Mouse (Mus musculus) forebrain, embryonic 16.5 days (tissue): ENCODE data around the gene Pkn2. TPM values are rescaled to one million over a fixed set of nuclear protein-coding genes. Genes with fewer than 3 reads are reported as not detected.

Experiments
- ATAC-seq: fragments of 200-750 bp; cut with Nextera tagmentation; 2 replicates; pipeline ENCODE4 v1.8.0; 2017; ENCODE audit warnings: mild to moderate bottlenecking, moderate library complexity
- H3K27ac ChIP-seq: fragments of 300-500 bp; sonication (generic); 2 replicates; pipeline ENCODE4 v1.5.1; 2014; ENCODE audit warnings: low read length, control low read depth
- H3K27me3 ChIP-seq: fragments of 300-500 bp; sonication (generic); replicated peaks from 2 replicates; pipeline ENCODE4 v1.6.1; 2014; ENCODE audit warnings: low read length; ENCODE audit not compliant: control insufficient read depth, insufficient read depth
- H3K36me3 ChIP-seq: fragments of 300-500 bp; sonication (generic); 2 replicates; pipeline ENCODE4 v1.6.1; 2014; ENCODE audit not compliant: control insufficient read depth, insufficient read depth
- H3K4me1 ChIP-seq: fragments of 300-500 bp; sonication (generic); replicated peaks from 2 replicates; pipeline ENCODE4 v1.6.1; 2014; ENCODE audit warnings: low read length; ENCODE audit not compliant: control insufficient read depth, insufficient read depth
- H3K4me2 ChIP-seq: fragments of 300-500 bp; sonication (generic); 2 replicates; pipeline ENCODE4 v1.6.1; 2014; ENCODE audit warnings: mild to moderate bottlenecking, low read length, control low read depth
- H3K4me3 ChIP-seq: fragments of 300-500 bp; sonication (generic); replicated peaks from 2 replicates; pipeline ENCODE4 v1.5.1; 2014; ENCODE audit warnings: mild to moderate bottlenecking, low read length, control low read depth
- H3K9ac ChIP-seq: fragments of 300-500 bp; sonication (generic); replicated peaks from 2 replicates; pipeline ENCODE4 v1.6.1; 2014; ENCODE audit warnings: low read depth, low read length, control low read depth
- H3K9me3 ChIP-seq: fragments of 300-500 bp; sonication (generic); 2 replicates; pipeline ENCODE4 v1.6.1; 2016; ENCODE audit warnings: low read length; ENCODE audit not compliant: control insufficient read depth
- WGBS: fragments of 180-500 bp; shearing (Covaris S2); extraction: QIAGEN DNeasy Blood & Tissue Kit; methylation state at CpG from one replicate; pipeline ENCODE4 v1.1.7; 2014; 5-methylcytosine and 5-hydroxymethylcytosine counted together
- polyA plus RNA-seq: library from polyadenylated mRNA; unstranded; fragments of >200 nt; fragmentation: Nextera tagmentation; extraction: Ambion mirVana; gene quantifications from 2 replicates; pipeline ENCODE4 v1.2.1, GENCODE M21; 2015

Gene Pkn2
- polyA plus RNA-seq, 1 experiment from 2014 or later: 25.0 TPM

DNA sequence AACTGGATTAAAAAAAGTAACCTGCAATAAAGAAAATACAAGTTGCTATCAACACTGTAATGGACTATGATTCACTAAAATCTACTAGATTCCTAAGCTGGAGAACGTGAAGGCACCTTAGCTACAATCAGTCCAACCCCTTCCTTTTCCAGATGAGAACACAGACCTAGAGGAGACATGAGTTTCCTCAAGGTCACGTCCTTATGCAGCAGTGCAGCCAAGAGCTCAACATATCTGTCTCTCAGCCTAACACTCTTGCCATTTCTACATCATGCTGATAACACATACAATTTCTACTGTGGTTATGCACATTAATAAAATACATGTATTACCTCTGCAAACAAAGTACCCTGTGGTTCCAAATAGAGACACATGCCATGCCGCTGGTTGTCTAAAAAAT is 70.2 kb downstream of the Pkn2 start:
- H3K4me1 ChIP-seq: no peaks in the 10 kb centered on the region; the same call in 1 of the 2 replicates
- H3K4me2 ChIP-seq: no peak overlapping the region
- 92% methylated on average over 3 of the region's 3 CpGs for WGBS
- peaks cover 15% of the 10 kb centered on the region for H3K36me3 ChIP-seq
- no peak overlapping the region for H3K4me3 ChIP-seq
- no peak for ATAC-seq
- no peak overlapping the region for H3K27ac ChIP-seq
- no peaks in the 10 kb centered on the region for H3K9me3 ChIP-seq
- H3K9ac ChIP-seq: no peak overlapping the region
- no peaks in the 10 kb centered on the region for H3K27me3 ChIP-seq

DNA sequence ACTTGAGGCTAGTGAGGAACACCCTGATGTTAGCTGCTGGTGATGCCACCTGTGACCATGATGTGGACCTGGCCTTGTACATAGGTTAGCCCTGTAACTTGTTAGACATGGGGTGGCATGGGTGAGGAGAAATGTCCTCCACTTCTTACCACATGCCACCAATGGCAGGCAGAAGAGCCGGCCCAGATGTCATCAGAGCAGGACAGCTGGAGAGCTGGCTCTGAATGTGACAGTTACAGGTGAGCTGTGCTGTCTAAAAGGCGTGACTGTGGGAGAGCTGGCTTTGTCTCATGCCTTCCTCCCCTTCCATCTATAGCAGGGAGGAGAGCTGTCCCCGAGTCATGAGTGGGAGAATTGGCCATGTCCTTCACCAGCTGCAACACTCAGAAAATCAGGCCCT is 86.2 kb downstream of the Pkn2 start:
- Histone ChIP-seq H3K9ac (no peak overlapping the region), H3K27ac (no peak overlapping the region), H3K4me1 (no peaks in the 10 kb centered on the region), H3K4me2 (no peak overlapping the region), H3K9me3 (no peaks in the 10 kb centered on the region), H3K27me3 (no peaks in the 10 kb centered on the region), H3K36me3 (peaks cover 30% of the 10 kb centered on the region), H3K4me3 (no peak overlapping the region)
- WGBS: 92% methylated on average over 3 of the region's 3 CpGs
- no peak for ATAC-seq

DNA sequence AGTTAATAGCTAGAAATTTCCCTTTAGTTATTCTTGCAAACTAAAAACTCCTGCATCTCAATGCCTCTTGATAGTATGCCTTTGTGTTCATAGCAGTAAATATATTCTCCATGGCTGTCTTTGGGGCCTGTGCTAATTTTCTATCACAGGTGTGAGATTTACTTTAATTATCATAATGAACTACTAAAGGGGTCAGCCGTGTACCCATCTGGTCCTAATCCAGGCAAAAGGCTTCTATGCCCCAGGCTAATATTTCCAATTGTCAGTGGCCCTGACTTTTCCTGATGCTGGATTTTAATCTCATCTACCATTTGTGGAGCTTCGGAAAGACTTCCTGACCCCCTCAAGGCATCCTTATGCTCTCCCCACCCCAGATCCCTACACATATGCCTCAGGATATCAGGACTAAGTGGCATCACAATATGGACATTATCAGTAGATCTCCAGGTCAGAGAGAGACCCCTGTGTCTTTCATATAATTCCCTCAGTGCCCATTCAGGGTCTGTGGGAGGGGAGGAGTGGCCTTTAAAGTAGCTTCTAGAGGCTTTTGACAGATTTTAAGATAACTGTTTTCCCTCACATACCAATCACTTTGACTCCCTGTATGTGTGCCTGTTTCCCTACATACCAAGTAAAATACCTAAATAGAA is 95.3 kb downstream of the Pkn2 start:
- Histone ChIP-seq H3K9me3 (no peaks in the 10 kb centered on the region), H3K4me3 (no peak overlapping the region), H3K9ac (no peak overlapping the region), H3K4me2 (no peak overlapping the region), H3K27ac (no peak overlapping the region), H3K36me3 (peaks cover 16% of the 10 kb centered on the region), H3K27me3 (no peaks in the 10 kb centered on the region), H3K4me1 (no peaks in the 10 kb centered on the region)
- 69% methylated on average over 2 of the region's 2 CpGs for whole genome bisulfite sequencing
- no peak for ATAC-seq

DNA sequence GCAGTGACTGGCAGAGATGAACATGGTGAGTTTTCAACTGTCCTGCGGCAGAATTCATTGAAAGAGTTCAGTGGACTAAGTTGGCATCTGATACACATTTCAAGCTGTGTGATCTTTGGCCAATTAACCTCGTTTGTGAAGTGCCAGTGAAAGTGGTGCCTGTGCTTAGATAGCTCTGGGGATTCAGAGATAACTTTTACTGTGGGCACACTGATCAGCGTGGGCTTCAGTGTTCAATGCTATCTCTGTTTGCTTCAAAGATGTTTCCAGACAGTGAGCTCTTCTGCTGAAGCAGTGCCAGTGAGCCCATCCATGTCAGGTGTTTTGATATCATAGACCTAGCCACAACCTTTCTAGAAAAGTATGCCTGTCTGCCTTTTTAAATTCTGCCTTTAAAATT is 104.6 kb downstream of the Pkn2 start:
- Histone ChIP-seq H3K9me3 (no peaks in the 10 kb centered on the region), H3K27me3 (no peaks in the 10 kb centered on the region), H3K4me3 (no peak overlapping the region), H3K36me3 (peaks cover 15% of the 10 kb centered on the region; the same call in 1 of the 2 replicates), H3K4me2 (no peak overlapping the region), H3K27ac (no peak overlapping the region), H3K4me1 (no peaks in the 10 kb centered on the region), H3K9ac (no peak overlapping the region)
- no peak for ATAC-seq
- WGBS: 72% methylated on average over 3 of the region's 3 CpGs

DNA sequence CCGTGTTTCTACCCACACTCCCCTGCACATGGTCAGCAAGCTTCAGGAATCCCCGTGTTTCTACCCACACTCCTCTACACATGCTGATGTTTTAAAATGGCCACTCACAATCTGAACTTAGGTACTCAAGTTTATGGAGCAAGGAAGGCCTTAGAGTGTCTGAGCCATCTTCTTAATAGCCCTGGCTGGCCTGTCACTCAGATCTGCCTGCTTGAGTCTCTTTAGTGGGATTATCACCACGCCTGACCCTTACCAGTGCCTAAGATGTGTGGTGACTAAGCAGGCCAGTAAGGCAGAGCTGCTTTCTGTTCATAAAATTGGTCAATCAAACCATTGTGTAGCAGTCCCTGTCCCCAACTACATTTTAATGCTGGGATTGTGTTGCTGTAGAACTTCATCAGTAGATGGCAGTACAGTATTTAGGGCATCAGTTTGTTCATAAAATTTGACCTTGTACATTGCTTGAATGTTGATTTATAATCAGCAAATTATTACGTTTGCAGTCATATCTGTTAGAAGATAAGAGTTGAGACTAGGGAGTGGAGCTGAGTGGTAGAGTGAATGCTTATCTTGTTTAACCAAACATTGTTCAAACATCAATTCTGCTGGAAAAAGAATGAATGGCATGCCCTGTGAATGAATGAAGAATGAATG is 108.1 kb downstream of the Pkn2 start:
- H3K4me1 ChIP-seq: no peaks in the 10 kb centered on the region
- H3K36me3 ChIP-seq: no peaks in the 10 kb centered on the region
- 85% methylated on average over 4 of the region's 4 CpGs for WGBS
- no peak overlapping the region for H3K4me3 ChIP-seq
- no peak for ATAC-seq
- H3K9me3 ChIP-seq: no peaks in the 10 kb centered on the region
- H3K27ac ChIP-seq: no peak overlapping the region
- no peaks in the 10 kb centered on the region for H3K27me3 ChIP-seq
- no peak overlapping the region for H3K4me2 ChIP-seq
- no peak overlapping the region for H3K9ac ChIP-seq

DNA sequence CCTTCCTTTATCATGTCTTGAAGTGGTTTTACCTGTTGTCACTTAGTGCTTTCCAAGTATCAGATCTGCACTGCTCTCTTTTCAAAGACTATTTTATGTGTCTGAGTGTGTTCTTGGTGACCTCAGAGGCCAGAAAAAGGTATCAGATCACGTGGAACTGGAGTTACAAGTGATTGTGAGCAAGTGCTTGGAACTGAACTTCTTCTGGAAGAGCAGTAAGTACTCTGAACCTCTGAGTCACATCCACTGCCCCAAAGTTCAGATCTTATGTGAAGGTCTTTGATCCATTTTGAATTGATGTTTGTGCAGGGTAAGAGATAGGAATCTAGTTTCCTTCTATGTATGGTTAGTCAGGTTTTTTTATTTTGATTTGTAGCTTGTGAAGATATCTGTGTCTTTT is 111.3 kb downstream of the Pkn2 start:
- Histone ChIP-seq H3K27ac (no peak overlapping the region), H3K4me2 (no peak overlapping the region), H3K9me3 (no peaks in the 10 kb centered on the region), H3K27me3 (no peaks in the 10 kb centered on the region), H3K4me1 (peaks cover 13% of the 10 kb centered on the region), H3K9ac (no peak overlapping the region), H3K36me3 (no peaks in the 10 kb centered on the region), H3K4me3 (no peak overlapping the region)
- 62% methylated on average over 1 of the region's 1 CpGs for WGBS
- no peak for ATAC-seq

DNA sequence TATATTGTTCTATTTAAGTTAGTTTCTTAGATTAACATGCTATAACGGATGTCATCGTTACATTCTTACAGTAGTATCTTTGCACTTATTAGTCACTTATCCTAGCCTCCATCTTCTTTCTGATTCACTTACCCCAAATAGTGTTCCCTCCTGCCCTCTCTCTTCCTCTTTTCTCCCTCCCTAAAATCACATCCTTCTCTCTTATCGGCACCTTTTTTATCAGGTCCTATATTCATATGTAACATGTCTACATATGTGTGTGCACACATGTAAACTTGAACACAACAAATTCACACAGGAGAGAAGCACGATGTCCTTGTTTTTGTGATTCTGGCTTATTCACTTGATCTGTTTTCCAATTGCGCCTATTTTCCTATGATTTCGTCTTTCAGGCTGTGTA is 113.3 kb downstream of the Pkn2 start:
- Histone ChIP-seq H3K4me1 (peaks cover 15% of the 10 kb centered on the region), H3K27ac (no peak overlapping the region), H3K9me3 (no peaks in the 10 kb centered on the region), H3K9ac (no peak overlapping the region), H3K27me3 (no peaks in the 10 kb centered on the region), H3K4me2 (no peak overlapping the region), H3K36me3 (no peaks in the 10 kb centered on the region), H3K4me3 (no peak overlapping the region)
- 99% methylated on average over 6 of the region's 6 CpGs for WGBS
- ATAC-seq: no peak

DNA sequence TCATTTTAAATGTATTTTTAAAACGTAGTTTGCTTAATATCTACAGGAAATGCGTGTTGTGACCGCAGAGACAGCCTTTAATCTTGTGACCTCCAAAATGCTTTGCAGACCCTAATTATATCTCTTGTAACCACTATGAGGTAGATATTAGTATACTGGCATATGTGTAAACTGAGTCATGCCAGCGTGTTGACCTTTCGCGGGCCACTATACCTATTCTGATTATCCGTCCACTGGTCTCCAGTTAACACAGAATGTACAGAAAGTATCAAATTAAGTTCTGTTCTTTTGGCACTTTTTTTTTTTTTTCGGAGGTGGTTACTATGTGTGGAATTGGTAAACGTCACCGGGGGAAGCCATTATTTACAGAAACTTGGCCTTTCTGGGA is 116.0 kb downstream of the Pkn2 start:
- Histone ChIP-seq H3K9me3 (no peaks in the 10 kb centered on the region), H3K4me2 (peak overlapping the region; percentile 85), H3K4me3 (peak overlapping the region; percentile 64), H3K27me3 (no peaks in the 10 kb centered on the region), H3K27ac (no peak overlapping the region), H3K36me3 (no peaks in the 10 kb centered on the region), H3K9ac (peak overlapping the region; percentile 84), H3K4me1 (peaks cover 15% of the 10 kb centered on the region)
- WGBS: 21% methylated on average over 10 of the region's 10 CpGs
- no peak for ATAC-seq

DNA sequence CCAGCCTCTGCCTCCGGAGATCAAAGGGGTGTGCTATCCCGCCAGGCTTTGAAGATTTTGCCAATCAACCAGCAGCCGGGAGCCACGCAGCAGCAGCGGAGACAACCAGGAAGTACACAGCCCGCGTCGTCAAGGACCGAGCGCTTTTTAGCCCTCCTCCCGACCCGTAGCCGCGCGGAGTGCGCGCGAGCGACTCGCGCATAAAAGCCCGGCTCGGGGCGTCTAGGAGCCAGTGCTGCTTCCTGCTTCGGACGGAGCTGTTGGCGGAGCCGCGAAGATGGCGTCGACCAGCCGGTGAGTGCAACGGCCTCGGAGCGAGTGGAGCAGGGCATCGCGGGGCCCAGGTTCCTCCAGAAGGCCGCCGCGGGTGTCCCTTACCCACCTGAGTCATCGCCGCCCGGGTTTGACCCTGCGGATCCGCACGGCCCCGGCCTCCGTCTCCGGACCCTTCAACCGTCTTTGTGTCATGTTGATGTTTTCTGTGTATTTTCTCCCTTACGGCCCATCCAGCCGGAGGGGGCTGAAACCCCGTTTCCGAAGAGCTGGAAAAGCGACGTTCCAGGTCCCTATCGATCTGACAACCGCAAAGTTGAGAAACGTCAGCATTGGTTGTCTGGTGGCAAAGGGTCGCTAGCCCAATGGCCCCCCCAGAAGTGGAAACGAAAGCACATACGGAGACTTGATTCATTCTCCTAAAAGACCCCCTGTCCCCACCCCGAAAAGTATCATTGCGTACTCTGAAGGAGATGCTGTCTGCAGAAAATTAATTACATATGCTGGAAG is 116.6 kb downstream of the Pkn2 start, which contains the start of gene Gtf2b:
TSS of gene Gtf2b (plus strand) at position 51 of the 783 bp plus-strand sequence.
- WGBS: under 1% methylated on average over 64 of the region's 64 CpGs
- peak; percentile 100 for ATAC-seq
- H3K4me3 ChIP-seq: peak within 1 kb of the TSS; percentile 64
- peak within 1 kb of the TSS; percentile 85 for H3K4me2 ChIP-seq
- H3K27me3 ChIP-seq: no peaks in the 10 kb centered on the region
- H3K36me3 ChIP-seq: no peaks in the 10 kb centered on the region
- H3K27ac ChIP-seq: peak within 1 kb of the TSS; percentile 78
- H3K4me1 ChIP-seq: peaks cover 15% of the 10 kb centered on the region
- peak within 1 kb of the TSS; percentile 84 for H3K9ac ChIP-seq
- no peaks in the 10 kb centered on the region for H3K9me3 ChIP-seq
